9 mouse cellular contexts compared by ENCODE assay signal in the genomic region with DNA sequence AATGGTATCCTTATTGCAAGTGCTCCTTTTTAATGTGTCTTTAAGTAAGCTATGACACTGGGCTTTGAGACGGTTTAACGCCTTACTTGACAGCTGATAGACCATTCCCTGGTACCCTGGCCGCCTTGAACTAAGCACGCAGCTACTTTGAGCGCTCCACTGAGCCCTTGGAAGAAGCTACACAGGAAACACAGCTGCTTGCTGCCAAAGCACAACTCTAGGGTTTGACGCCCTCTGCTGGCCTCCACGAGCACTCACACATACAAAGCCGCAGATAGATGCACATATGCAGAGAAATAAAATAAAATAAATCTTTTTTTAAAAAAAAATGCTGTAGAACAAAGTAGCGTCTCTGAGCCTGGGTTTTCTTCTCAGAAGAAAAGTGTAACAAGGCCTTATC. TPM values are rescaled to one million over a fixed set of nuclear protein-coding genes. Genes with fewer than 3 reads are reported as not detected.
A peak's percentile ranks its signal among the peaks of the same experiment; 100 is the strongest.
DNase-seq lines count a peak whose midpoint lies in the region; ATAC-seq and TF ChIP-seq lines count a peak whose summit lies in the region.
"Had no signal": no experiment of that assay in that cellular context is flagged by ENCODE, and none has a peak within 500 bp of the region (broad histone marks: within the 10 kb centered on the region; RNA-seq: fewer than 3 reads in every experiment).

No protein-coding gene starts in this region.

- TF ChIP-seq EP300 in MEL (IDR thresholded peaks at IDR 0.05; ENCODE audit: low read depth in 1 of 2, low read length in 2 of 2), result no peak

- DNase-seq in kidney, adult 2 months, result no peak
- no peak for DNase-seq in kidney, adult 18-20 months
- peak; percentile 24 for DNase-seq in MEL (ENCODE audit: low read depth, low spot score)
- DNase-seq in spleen, postnatal 4 days (ENCODE audit: low spot score in 2 of 2), result no peak
- DNase-seq in gastrocnemius, postnatal 4 days (ENCODE audit: low spot score in 2 of 2), result no peak

- no peaks in the 10 kb centered on the region for H3K79me2 ChIP-seq in MEL (ENCODE audit: control insufficient read depth, insufficient read depth, low read length, poor library complexity)

- no peak overlapping the region for H3K9ac ChIP-seq in MEL (ENCODE audit: control insufficient read depth, low read depth, low read length, poor library complexity, severe bottlenecking)
- no peak overlapping the region for H3K9ac ChIP-seq in embryonic facial prominence, embryonic 12.5 days
- H3K9ac ChIP-seq in limb, embryonic 13.5 days, result no peak overlapping the region
- H3K9ac ChIP-seq in stomach, embryonic 14.5 days (replicated peaks; ENCODE audit: low read depth, low read length), result no peak overlapping the region

- no peak for TF ChIP-seq POLR2A in kidney, adult 2 months (IDR thresholded peaks at IDR 0.05; ENCODE audit: low read depth, low read length)
- no peak for TF ChIP-seq POLR2A in MEL (IDR thresholded peaks at IDR 0.05; ENCODE audit: control insufficient read depth in 1 of 2, insufficient read depth in 1 of 2, low read depth in 1 of 2, low read length in 2 of 2, poor library complexity in 1 of 2)

- H3K27me3 ChIP-seq in kidney, adult 2 months (replicated peaks; ENCODE audit: control insufficient read depth, insufficient read depth, low read length), result no peaks in the 10 kb centered on the region
- H3K27me3 ChIP-seq in MEL (ENCODE audit: control insufficient read depth in 1 of 2, insufficient read depth in 2 of 2, low read length in 2 of 2), result no peaks in the 10 kb centered on the region
- H3K27me3 ChIP-seq in embryonic facial prominence, embryonic 12.5 days, result no peaks in the 10 kb centered on the region
- H3K27me3 ChIP-seq in limb, embryonic 13.5 days, result no peaks in the 10 kb centered on the region
- no peaks in the 10 kb centered on the region for H3K27me3 ChIP-seq in stomach, embryonic 14.5 days (ENCODE audit: control insufficient read depth, insufficient read depth, low read length)

- peak overlapping the region; percentile 39 for H3K4me2 ChIP-seq in embryonic facial prominence, embryonic 12.5 days (replicated peaks)
- H3K4me2 ChIP-seq in limb, embryonic 13.5 days (replicated peaks), result peak overlapping the region; percentile 48
- H3K4me2 ChIP-seq in stomach, embryonic 14.5 days (replicated peaks; ENCODE audit: low read depth, low read length), result peak overlapping the region; percentile 31; the same call in 1 of the 2 replicates

- no peaks in the 10 kb centered on the region for H3K36me3 ChIP-seq in kidney, adult 2 months (ENCODE audit: control insufficient read depth, insufficient read depth, low read length)
- H3K36me3 ChIP-seq in MEL (ENCODE audit: control insufficient read depth in 1 of 2, insufficient read depth in 2 of 2, low read length in 2 of 2), result no peaks in the 10 kb centered on the region
- no peaks in the 10 kb centered on the region for H3K36me3 ChIP-seq in embryonic facial prominence, embryonic 12.5 days
- H3K36me3 ChIP-seq in limb, embryonic 13.5 days, result no peaks in the 10 kb centered on the region
- H3K36me3 ChIP-seq in stomach, embryonic 14.5 days (ENCODE audit: control insufficient read depth, insufficient read depth, low read length), result no peaks in the 10 kb centered on the region

- no peak for ATAC-seq in embryonic facial prominence, embryonic 12.5 days (ENCODE audit: insufficient number of reproducible peaks, insufficient read depth, low FRiP score, low TSS enrichment)
- no peak for ATAC-seq in limb, embryonic 13.5 days (ENCODE audit: low FRiP score, low read depth)
- ATAC-seq in stomach, embryonic 14.5 days (ENCODE audit: insufficient number of reproducible peaks, insufficient read depth, low FRiP score, low read depth), result no peak

- no peaks in the 10 kb centered on the region for H3K9me3 ChIP-seq in MEL (replicated peaks; ENCODE audit: insufficient read depth, low read length)
- no peaks in the 10 kb centered on the region for H3K9me3 ChIP-seq in embryonic facial prominence, embryonic 12.5 days
- no peaks in the 10 kb centered on the region; the same call in 1 of the 2 replicates for H3K9me3 ChIP-seq in limb, embryonic 13.5 days
- H3K9me3 ChIP-seq in stomach, embryonic 14.5 days (ENCODE audit: control insufficient read depth, low read depth, low read length), result no peaks in the 10 kb centered on the region

- peak; percentile 44 for TF ChIP-seq CTCF in kidney, adult 2 months (conservative IDR thresholded peaks at IDR 0.05; ENCODE audit: insufficient read depth, insufficient read length, low read depth, low read length)
- peak; percentile 3 to 48 (median 17); a peak in 3 of 6 replicates for TF ChIP-seq CTCF in MEL (IDR thresholded peaks at IDR 0.05 in 2 of 3, conservative IDR thresholded peaks at IDR 0.05 in 1 of 3; ENCODE audit: control insufficient read depth in 1 of 3, insufficient read depth in 1 of 3, low read depth in 2 of 3, low read length in 3 of 3, poor library complexity in 1 of 3, severe bottlenecking in 1 of 3)

- no peaks in the 10 kb centered on the region for H3K4me1 ChIP-seq in kidney, adult 2 months (ENCODE audit: control insufficient read depth, insufficient read depth, low read length)
- peaks cover 0 to 9% of the 10 kb centered on the region in 2 experiments; a peak in 1 of 4 replicates for H3K4me1 ChIP-seq in MEL (ENCODE audit: control insufficient read depth in 1 of 2, insufficient read depth in 2 of 2, low read length in 2 of 2)
- no peaks in the 10 kb centered on the region for H3K4me1 ChIP-seq in embryonic facial prominence, embryonic 12.5 days
- peaks cover 5% of the 10 kb centered on the region; the same call in 1 of the 2 replicates for H3K4me1 ChIP-seq in limb, embryonic 13.5 days
- H3K4me1 ChIP-seq in stomach, embryonic 14.5 days (ENCODE audit: control insufficient read depth, insufficient read depth, low read length), result no peaks in the 10 kb centered on the region

- no peak overlapping the region for H3K27ac ChIP-seq in kidney, adult 2 months (ENCODE audit: insufficient read depth, low read depth, low read length)
- H3K27ac ChIP-seq in MEL (ENCODE audit: control insufficient read depth, low read depth, low read length), result no peak overlapping the region
- H3K27ac ChIP-seq in embryonic facial prominence, embryonic 12.5 days, result no peak overlapping the region
- no peak overlapping the region for H3K27ac ChIP-seq in limb, embryonic 13.5 days
- no peak overlapping the region for H3K27ac ChIP-seq in stomach, embryonic 14.5 days (ENCODE audit: low read length)

- H3K4me3 ChIP-seq in kidney, adult 2 months (ENCODE audit: insufficient read depth, low read depth, low read length), result no peak overlapping the region
- no peak overlapping the region for H3K4me3 ChIP-seq in MEL (ENCODE audit: control insufficient read depth in 1 of 2, insufficient read depth in 1 of 2, low read depth in 2 of 2, low read length in 2 of 2)
- no peak overlapping the region for H3K4me3 ChIP-seq in embryonic facial prominence, embryonic 12.5 days
- H3K4me3 ChIP-seq in limb, embryonic 13.5 days, result peak overlapping the region; percentile 26
- H3K4me3 ChIP-seq in stomach, embryonic 14.5 days (ENCODE audit: low read depth, low read length), result no peak overlapping the region

- TF ChIP-seq RAD21 in MEL (IDR thresholded peaks at IDR 0.05; ENCODE audit: low read depth, low read length), result no peak

- WGBS in kidney, adult 2 months, result 20% methylated on average over 9 of the region's 9 CpGs
- WGBS in embryonic facial prominence, embryonic 12.5 days, result 17% methylated on average over 9 of the region's 9 CpGs
- WGBS in limb, embryonic 13.5 days, result 23% methylated on average over 9 of the region's 9 CpGs
- WGBS in stomach, embryonic 14.5 days, result 24% methylated on average over 9 of the region's 9 CpGs

TF ChIP-seq in MEL, 35 proteins besides CTCF, POLR2A, EP300 and RAD21 (continues in another document):
- no peak for TF ChIP-seq CHD1 (IDR thresholded peaks at IDR 0.05; ENCODE audit: low read depth, low read length)
- TF ChIP-seq GABPA (IDR thresholded peaks at IDR 0.05; ENCODE audit: low read depth, low read length), result no peak
- no peak for TF ChIP-seq ETS1 (IDR thresholded peaks at IDR 0.05; ENCODE audit: low read depth, low read length)

RNA-seq across cellular contexts. Expression of gene Pla2g5, which starts 4.0 kb away (rescaled TPM):
- 63.0 and 66.1 TPM in 2 replicates for polyA plus RNA-seq in kidney, adult 2 months (2012; rRNA removed)
- total RNA-seq in MEL (2012; rRNA removed), result not detected in 2 replicates
- not detected for polyA plus RNA-seq in MEL (2012; ENCODE audit: insufficient read depth in 1 of 2, insufficient read length in 2 of 2, low read depth in 1 of 2, low replicate concordance in 2 of 2, missing spikeins in 1 of 2)
- polyA plus RNA-seq in embryonic facial prominence, embryonic 12.5 days (2016; fragmentation: Nextera tagmentation; extraction: Ambion mirVana), result 0.82 and 0.84 TPM in 2 replicates
- 0.14 and 0.24 TPM in 2 replicates for polyA plus RNA-seq in limb, embryonic 13.5 days (2015; fragmentation: Nextera tagmentation; extraction: Ambion mirVana)
- 0.17 and 0.32 TPM in 2 replicates for polyA plus RNA-seq in stomach, embryonic 14.5 days (2014; fragmentation: Nextera tagmentation; extraction: Ambion mirVana)
- total RNA-seq in gastrocnemius, postnatal 4 days (2021), result 1 to 10 TPM; 2.0 to 4.3 TPM
- total RNA-seq: neutrophil, adult 5-6 weeks had no signal

RNA-seq across cellular contexts. Expression of gene Gm13030, which starts 14.5 kb away (rescaled TPM):
- not detected in 2 replicates for polyA plus RNA-seq in kidney, adult 2 months (2012; rRNA removed)
- not detected in 2 replicates for total RNA-seq in MEL (2012; rRNA removed)
- not detected for polyA plus RNA-seq in MEL (2012; ENCODE audit: insufficient read depth in 1 of 2, insufficient read length in 2 of 2, low read depth in 1 of 2, low replicate concordance in 2 of 2, missing spikeins in 1 of 2)
- polyA plus RNA-seq in embryonic facial prominence, embryonic 12.5 days (2016; fragmentation: Nextera tagmentation; extraction: Ambion mirVana), result not detected in 2 replicates
- polyA plus RNA-seq in limb, embryonic 13.5 days (2015; fragmentation: Nextera tagmentation; extraction: Ambion mirVana), result not detected in 2 replicates
- not detected in 2 replicates for polyA plus RNA-seq in stomach, embryonic 14.5 days (2014; fragmentation: Nextera tagmentation; extraction: Ambion mirVana)
- total RNA-seq in gastrocnemius, postnatal 4 days (2021), result not detected
- total RNA-seq: neutrophil, adult 5-6 weeks had no signal

RNA-seq across cellular contexts. Expression of gene Pla2g2e, which starts 18.5 kb away (rescaled TPM):
- 0.11 TPM in 1 of 2 replicates, not detected in the other for polyA plus RNA-seq in kidney, adult 2 months (2012; rRNA removed)
- not detected in 2 replicates for total RNA-seq in MEL (2012; rRNA removed)
- polyA plus RNA-seq in MEL (2012; ENCODE audit: insufficient read depth in 1 of 2, insufficient read length in 2 of 2, low read depth in 1 of 2, low replicate concordance in 2 of 2, missing spikeins in 1 of 2), result not detected
- not detected in 2 replicates for polyA plus RNA-seq in embryonic facial prominence, embryonic 12.5 days (2016; fragmentation: Nextera tagmentation; extraction: Ambion mirVana)
- polyA plus RNA-seq in limb, embryonic 13.5 days (2015; fragmentation: Nextera tagmentation; extraction: Ambion mirVana), result not detected in 2 replicates
- not detected in 2 replicates for polyA plus RNA-seq in stomach, embryonic 14.5 days (2014; fragmentation: Nextera tagmentation; extraction: Ambion mirVana)
- total RNA-seq in gastrocnemius, postnatal 4 days (2021), result not detected
- total RNA-seq: neutrophil, adult 5-6 weeks had no signal

RNA-seq across cellular contexts. Expression of gene Otud3, which starts 54.5 kb away (rescaled TPM):
- 8.3 and 8.4 TPM in 2 replicates for polyA plus RNA-seq in kidney, adult 2 months (2012; rRNA removed)
- 11.3 and 11.7 TPM in 2 replicates for total RNA-seq in MEL (2012; rRNA removed)
- polyA plus RNA-seq in MEL (2012; ENCODE audit: insufficient read depth in 1 of 2, insufficient read length in 2 of 2, low read depth in 1 of 2, low replicate concordance in 2 of 2, missing spikeins in 1 of 2), result 10 to 100 TPM in 1 of 2 experiments, not detected in 1; 15.0 TPM
- polyA plus RNA-seq in embryonic facial prominence, embryonic 12.5 days (2016; fragmentation: Nextera tagmentation; extraction: Ambion mirVana), result 4.0 and 4.6 TPM in 2 replicates
- 2.9 and 3.1 TPM in 2 replicates for polyA plus RNA-seq in limb, embryonic 13.5 days (2015; fragmentation: Nextera tagmentation; extraction: Ambion mirVana)
- 3.0 and 3.2 TPM in 2 replicates for polyA plus RNA-seq in stomach, embryonic 14.5 days (2014; fragmentation: Nextera tagmentation; extraction: Ambion mirVana)
- 1 to 10 TPM; 6.8 to 7.2 TPM for total RNA-seq in gastrocnemius, postnatal 4 days (2021)

Comparison
In these comparisons a context has a peak if more than half of its experiments do, and no peak if none do; other contexts are left out.
1. RNA of gene Pla2g5, which starts 4.0 kb away (polyA plus RNA-seq): 63.0 to 66.1 TPM in kidney, adult 2 months; 0.82 to 0.84 TPM in embryonic facial prominence, embryonic 12.5 days, 0.17 to 0.32 TPM in stomach, embryonic 14.5 days, 0.14 to 0.24 TPM in limb, embryonic 13.5 days and not detected in MEL; every median in the first group is over 10 times any median in the second.
2. Peak in every context shown above with its lines, with median percentiles within 50 percentile points of each other: H3K4me2 ChIP-seq.